Mouse (Mus musculus): ENCODE measurements around the gene Cst3. TPM values are rescaled to one million over a fixed set of nuclear protein-coding genes. Genes with fewer than 3 reads are reported as not detected.
A peak's percentile ranks its signal among the peaks of the same experiment; 100 is the strongest.

Gene Cst3
- polyA plus RNA-seq, 1 experiment, result 646 TPM

DNA sequence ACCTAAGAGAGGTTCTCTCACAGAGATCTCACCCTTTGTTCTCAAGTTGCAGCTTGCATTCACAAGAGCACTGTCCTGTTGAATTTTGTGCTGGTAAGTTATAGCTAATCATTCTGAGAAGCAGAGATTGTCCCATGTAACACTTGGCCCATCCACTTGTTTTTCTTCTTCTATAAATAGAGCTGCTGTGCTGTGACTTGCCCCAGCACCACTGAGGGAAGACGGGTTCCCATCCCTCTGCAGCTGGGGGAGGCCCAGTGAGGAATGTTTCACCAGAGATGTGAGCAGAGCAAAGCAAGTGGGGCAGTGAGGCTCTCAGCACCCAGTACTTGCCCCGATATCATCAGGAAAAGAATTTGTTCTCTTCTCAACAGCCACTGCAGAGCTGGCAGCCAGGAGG is 10.5 kb downstream of the Cst3 start, which contains the start of gene 9230104L09Rik:
Gene 9230104L09Rik, minus strand, starts transcription at position 73 of the 400 bp plus-strand sequence.
- no peak within 1 kb of the TSS for H3K4me3 ChIP-seq
- no peak within 1 kb of the TSS for H3ac ChIP-seq (ENCODE audit: control insufficient read depth, insufficient read length)
- no peak for TF ChIP-seq USF1 (IDR thresholded peaks at IDR 0.05; ENCODE audit: low read depth)
- TF ChIP-seq REST (IDR thresholded peaks at IDR 0.05; ENCODE audit: insufficient read depth, insufficient read length), result no peak
- no peak for TF ChIP-seq POLR2A (IDR thresholded peaks at IDR 0.05; ENCODE audit: insufficient read length, low read depth)
- TF ChIP-seq SRF (IDR thresholded peaks at IDR 0.05; ENCODE audit: control insufficient read depth, insufficient read length, low read depth), result no peak
- no peak for TF ChIP-seq TCF3 (IDR thresholded peaks at IDR 0.05; ENCODE audit: insufficient read length, low read depth)
- TF ChIP-seq CEBPB (IDR thresholded peaks at IDR 0.05; ENCODE audit: insufficient read depth, poor library complexity, severe bottlenecking), result no peak
- TF ChIP-seq MYOG (IDR thresholded peaks at IDR 0.05; ENCODE audit: control insufficient read depth in 1 of 3, insufficient read depth in 1 of 3, insufficient read length in 2 of 3, low read depth in 2 of 3), result no peak
- no peak for TF ChIP-seq POLR2AphosphoS2 (IDR thresholded peaks at IDR 0.05; ENCODE audit: insufficient read length, low read depth)
- TF ChIP-seq TCF12 (IDR thresholded peaks at IDR 0.05; ENCODE audit: insufficient read depth, poor library complexity, severe bottlenecking), result no peak
- no peaks in the 10 kb centered on the region for H3K27me3 ChIP-seq (ENCODE audit: control insufficient read depth, insufficient read depth, insufficient read length)
- H3K36me3 ChIP-seq (ENCODE audit: control insufficient read depth, insufficient read depth), result peaks cover 3% of the 10 kb centered on the region
- H3K79me2 ChIP-seq (ENCODE audit: control insufficient read depth, insufficient read depth), result no peaks in the 10 kb centered on the region
- no peak within 1 kb of the TSS for H3K4me2 ChIP-seq (ENCODE audit: low read depth)

DNA sequence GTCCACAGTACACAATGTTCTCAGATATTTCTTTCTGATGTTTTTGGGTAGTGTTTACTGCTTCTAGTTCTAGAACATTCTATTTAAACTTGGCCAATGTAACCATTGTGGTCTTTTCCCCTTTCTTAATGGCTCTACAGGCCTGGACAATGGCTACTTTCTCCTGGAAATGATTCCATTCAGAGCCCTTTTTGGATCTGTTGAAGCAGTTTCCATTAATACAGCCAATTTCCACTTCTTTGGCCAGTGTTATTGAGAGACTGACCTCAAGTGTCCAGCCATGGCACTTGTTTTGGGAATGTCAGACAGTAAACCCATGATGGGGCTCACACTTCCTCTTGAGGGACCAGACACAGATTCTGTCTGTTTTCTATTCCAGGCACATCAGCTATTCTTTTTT is 13.8 kb downstream of the Cst3 start:
- no peak for TF ChIP-seq E2F4 (IDR thresholded peaks at IDR 0.05; ENCODE audit: insufficient read depth)
- TF ChIP-seq CEBPB (IDR thresholded peaks at IDR 0.05; ENCODE audit: insufficient read depth, poor library complexity, severe bottlenecking), result no peak
- no peak for TF ChIP-seq TCF3 (IDR thresholded peaks at IDR 0.05; ENCODE audit: insufficient read length, low read depth)
- Histone ChIP-seq H3K4me3 (no peak overlapping the region), H3K79me2 (ENCODE audit: control insufficient read depth, insufficient read depth) (no peaks in the 10 kb centered on the region), H3ac (ENCODE audit: control insufficient read depth, insufficient read length) (no peak overlapping the region), H3K27me3 (ENCODE audit: control insufficient read depth, insufficient read depth, insufficient read length) (no peaks in the 10 kb centered on the region), H3K4me2 (ENCODE audit: low read depth) (no peak overlapping the region), H3K36me3 (ENCODE audit: control insufficient read depth, insufficient read depth) (no peaks in the 10 kb centered on the region)

DNA sequence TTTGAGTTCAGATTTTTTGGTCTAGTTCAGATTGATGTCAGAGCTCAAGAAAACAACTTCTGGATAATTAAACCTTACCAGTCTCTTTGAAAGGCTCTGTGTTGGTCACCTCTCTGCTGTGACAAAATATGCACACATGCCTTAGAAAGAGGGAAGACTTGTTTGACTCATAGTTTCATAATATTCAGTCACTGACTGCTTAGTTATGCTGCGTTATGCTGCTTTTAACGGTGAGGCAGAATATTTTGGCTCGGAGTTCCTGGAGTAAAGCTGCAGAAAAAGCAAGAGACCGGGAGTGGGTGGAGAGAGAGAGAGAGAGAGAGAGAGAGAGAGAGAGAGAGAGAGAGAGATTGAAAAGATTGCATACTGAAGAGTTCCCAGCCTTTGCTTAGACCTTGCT is 14.5 kb downstream of the Cst3 start:
- Histone ChIP-seq H3ac (ENCODE audit: control insufficient read depth, insufficient read length) (no peak overlapping the region), H3K27me3 (ENCODE audit: control insufficient read depth, insufficient read depth, insufficient read length) (no peaks in the 10 kb centered on the region), H3K79me2 (ENCODE audit: control insufficient read depth, insufficient read depth) (no peaks in the 10 kb centered on the region), H3K36me3 (ENCODE audit: control insufficient read depth, insufficient read depth) (no peaks in the 10 kb centered on the region), H3K4me2 (ENCODE audit: low read depth) (no peak overlapping the region), H3K4me3 (no peak overlapping the region)
- TF ChIP-seq MAX (IDR thresholded peaks at IDR 0.05; ENCODE audit: low read depth) (no peak), POLR2A (IDR thresholded peaks at IDR 0.05; ENCODE audit: insufficient read length, low read depth) (no peak), MYOG (IDR thresholded peaks at IDR 0.05; ENCODE audit: control insufficient read depth in 1 of 3, insufficient read depth in 1 of 3, insufficient read length in 2 of 3, low read depth in 2 of 3) (no peak), POLR2AphosphoS2 (IDR thresholded peaks at IDR 0.05; ENCODE audit: insufficient read length, low read depth) (no peak), E2F4 (IDR thresholded peaks at IDR 0.05; ENCODE audit: insufficient read depth) (no peak), USF1 (IDR thresholded peaks at IDR 0.05; ENCODE audit: low read depth) (no peak), SRF (IDR thresholded peaks at IDR 0.05; ENCODE audit: control insufficient read depth, insufficient read length, low read depth) (no peak), TCF3 (IDR thresholded peaks at IDR 0.05; ENCODE audit: insufficient read length, low read depth) (no peak), TCF12 (IDR thresholded peaks at IDR 0.05; ENCODE audit: insufficient read depth, poor library complexity, severe bottlenecking) (no peak), MYOD1 (IDR thresholded peaks at IDR 0.05; ENCODE audit: control insufficient read depth in 1 of 3, insufficient read length in 2 of 3, low read depth in 2 of 3) (no peak), CEBPB (IDR thresholded peaks at IDR 0.05; ENCODE audit: insufficient read depth, poor library complexity, severe bottlenecking) (no peak), REST (IDR thresholded peaks at IDR 0.05; ENCODE audit: insufficient read depth, insufficient read length) (no peak)

DNA sequence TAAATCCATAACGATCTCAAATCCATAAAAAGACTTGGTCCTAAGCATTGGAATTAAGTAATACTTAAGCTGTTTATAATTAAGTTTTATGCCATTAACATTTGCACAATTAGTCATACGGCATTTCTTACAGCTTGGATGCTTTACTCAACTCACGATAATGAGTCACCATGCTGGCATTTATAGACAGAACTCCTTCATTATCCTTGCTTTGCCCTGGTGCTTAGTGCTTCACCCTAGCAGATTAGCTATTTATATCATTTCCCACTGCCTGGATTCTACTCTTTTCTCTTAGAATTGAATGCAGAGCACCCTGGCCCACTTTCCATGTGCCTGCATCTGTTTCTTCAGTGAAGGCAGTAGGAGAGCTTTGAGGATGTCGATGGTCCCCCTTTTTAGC is 18.0 kb downstream of the Cst3 start:
- Histone ChIP-seq H3K79me2 (ENCODE audit: control insufficient read depth, insufficient read depth) (no peaks in the 10 kb centered on the region), H3ac (ENCODE audit: control insufficient read depth, insufficient read length) (no peak overlapping the region)
- TF ChIP-seq TCF12 (IDR thresholded peaks at IDR 0.05; ENCODE audit: insufficient read depth, poor library complexity, severe bottlenecking) (no peak), SRF (IDR thresholded peaks at IDR 0.05; ENCODE audit: control insufficient read depth, insufficient read length, low read depth) (no peak), POLR2A (IDR thresholded peaks at IDR 0.05; ENCODE audit: insufficient read length, low read depth) (no peak)

DNA sequence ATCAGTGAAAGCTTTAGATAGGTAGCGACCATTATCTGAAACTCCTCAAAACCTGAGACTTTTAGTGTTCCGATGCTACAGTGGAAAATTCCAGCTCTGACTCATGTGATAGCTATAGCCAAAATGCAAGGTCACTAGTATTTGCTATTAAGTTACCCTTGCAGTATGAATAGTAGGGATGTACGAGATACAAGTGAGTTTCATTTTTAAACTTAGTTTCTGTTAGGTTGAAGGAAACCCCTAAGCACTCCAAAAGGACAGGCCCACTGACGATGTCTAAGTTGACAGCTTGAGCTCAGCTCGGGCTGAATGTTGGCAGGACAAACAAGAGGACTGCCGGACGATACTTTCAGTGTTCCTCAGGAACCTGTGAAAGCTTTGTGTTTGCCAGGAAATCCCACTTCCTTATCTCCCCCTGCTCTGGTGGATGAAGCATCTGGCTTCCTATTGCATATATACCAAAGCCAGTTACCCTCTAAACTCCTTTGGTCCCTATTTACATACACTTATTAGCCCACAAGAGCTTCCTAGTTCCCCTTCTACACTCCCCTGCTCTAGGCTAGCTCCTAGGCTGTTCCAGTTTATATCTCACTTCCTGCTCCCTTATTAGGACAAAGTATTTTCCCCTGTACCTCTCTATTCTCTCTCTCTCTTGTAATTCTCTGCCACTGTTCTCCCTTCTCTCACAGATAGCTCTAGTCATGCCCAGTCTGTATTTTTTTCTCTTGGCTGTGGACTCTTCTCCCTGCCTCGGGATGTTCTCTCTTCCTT is 18.7 kb downstream of the Cst3 start:
- H3K4me2 ChIP-seq (ENCODE audit: low read depth), result peak overlapping the region; percentile 76
- TF ChIP-seq MAX (IDR thresholded peaks at IDR 0.05; ENCODE audit: low read depth), result no peak
- TF ChIP-seq MYOG (IDR thresholded peaks at IDR 0.05; ENCODE audit: control insufficient read depth in 1 of 3, insufficient read depth in 1 of 3, insufficient read length in 2 of 3, low read depth in 2 of 3), result no peak
- TF ChIP-seq SRF (IDR thresholded peaks at IDR 0.05; ENCODE audit: control insufficient read depth, insufficient read length, low read depth), result no peak
- TF ChIP-seq CEBPB (IDR thresholded peaks at IDR 0.05; ENCODE audit: insufficient read depth, poor library complexity, severe bottlenecking), result no peak
- no peak for TF ChIP-seq POLR2AphosphoS2 (IDR thresholded peaks at IDR 0.05; ENCODE audit: insufficient read length, low read depth)
- TF ChIP-seq TCF3 (IDR thresholded peaks at IDR 0.05; ENCODE audit: insufficient read length, low read depth), result no peak
- TF ChIP-seq POLR2A (IDR thresholded peaks at IDR 0.05; ENCODE audit: insufficient read length, low read depth), result no peak
- TF ChIP-seq USF1 (IDR thresholded peaks at IDR 0.05; ENCODE audit: low read depth), result no peak
- TF ChIP-seq E2F4 (IDR thresholded peaks at IDR 0.05; ENCODE audit: insufficient read depth), result no peak
- no peak for TF ChIP-seq REST (IDR thresholded peaks at IDR 0.05; ENCODE audit: insufficient read depth, insufficient read length)
- no peak for TF ChIP-seq TCF12 (IDR thresholded peaks at IDR 0.05; ENCODE audit: insufficient read depth, poor library complexity, severe bottlenecking)
- no peak for TF ChIP-seq MYOD1 (IDR thresholded peaks at IDR 0.05; ENCODE audit: control insufficient read depth in 1 of 3, insufficient read length in 2 of 3, low read depth in 2 of 3)
- H3K36me3 ChIP-seq (ENCODE audit: control insufficient read depth, insufficient read depth), result no peaks in the 10 kb centered on the region
- H3ac ChIP-seq (ENCODE audit: control insufficient read depth, insufficient read length), result no peak overlapping the region
- H3K4me3 ChIP-seq, result peak overlapping the region; percentile 13
- H3K79me2 ChIP-seq (ENCODE audit: control insufficient read depth, insufficient read depth), result no peaks in the 10 kb centered on the region
- H3K27me3 ChIP-seq (ENCODE audit: control insufficient read depth, insufficient read depth, insufficient read length), result no peaks in the 10 kb centered on the region

More for the DNA sequence above, 18.0 kb downstream of the Cst3 start:
- no peaks in the 10 kb centered on the region for H3K36me3 ChIP-seq (ENCODE audit: control insufficient read depth, insufficient read depth)
- peak overlapping the region; percentile 13 for H3K4me3 ChIP-seq
- H3K27me3 ChIP-seq (ENCODE audit: control insufficient read depth, insufficient read depth, insufficient read length), result no peaks in the 10 kb centered on the region
- H3K4me2 ChIP-seq (ENCODE audit: low read depth), result peak overlapping the region; percentile 76
